In genomic region chr7:44973415-44974130, GRCm38 (mm10) we compare ENCODE assay signal across 9 mouse cellular contexts. TPM values are rescaled to one million over a fixed set of nuclear protein-coding genes. Genes with fewer than 3 reads are reported as not detected.
DNase-seq lines count a peak whose midpoint lies in the region; ATAC-seq and TF ChIP-seq lines count a peak whose summit lies in the region.
"Had no signal": no experiment of that assay in that cellular context is flagged by ENCODE, and none has a peak within 500 bp of the region (broad histone marks: within the 10 kb centered on the region; RNA-seq: fewer than 3 reads in every experiment).

No protein-coding gene starts in this region.

- TF ChIP-seq CTCF in E14TG2a.4 (conservative IDR thresholded peaks at IDR 0.05; ENCODE audit: low read length) = no peak
- TF ChIP-seq CTCF in forebrain, postnatal 0 days (IDR thresholded peaks at IDR 0.05; ENCODE audit: low read depth) = no peak

- H3K4me2 ChIP-seq in forebrain, postnatal 0 days (ENCODE audit: low read depth) = peak overlapping the region; percentile 80
- H3K4me2 ChIP-seq in liver, embryonic 16.5 days (ENCODE audit: low read depth, low read length) = peak overlapping the region; percentile 71

- no peaks in the 10 kb centered on the region for H3K27me3 ChIP-seq in E14TG2a.4 (ENCODE audit: insufficient read depth, low read length)
- no peaks in the 10 kb centered on the region for H3K27me3 ChIP-seq in forebrain, postnatal 0 days (ENCODE audit: insufficient read depth, low read length)
- no peaks in the 10 kb centered on the region for H3K27me3 ChIP-seq in liver, embryonic 16.5 days (ENCODE audit: control insufficient read depth, insufficient read depth, low read depth, low read length)

- peaks cover 58% of the 10 kb centered on the region for H3K36me3 ChIP-seq in E14TG2a.4 (ENCODE audit: insufficient read depth, low read length)
- H3K36me3 ChIP-seq in forebrain, postnatal 0 days (ENCODE audit: insufficient read depth) = peaks cover 26% of the 10 kb centered on the region
- H3K36me3 ChIP-seq in liver, embryonic 16.5 days (ENCODE audit: control insufficient read depth, insufficient read depth) = peaks cover 13% of the 10 kb centered on the region

- H3K4me1 ChIP-seq in E14TG2a.4 (replicated peaks; ENCODE audit: low read depth, low read length) = peaks cover 73% of the 10 kb centered on the region
- H3K4me1 ChIP-seq in forebrain, postnatal 0 days (ENCODE audit: insufficient read depth) = peaks cover 22% of the 10 kb centered on the region; the same call in 1 of the 2 replicates
- H3K4me1 ChIP-seq in liver, embryonic 16.5 days (ENCODE audit: control insufficient read depth, low read depth, low read length) = peaks cover 32% of the 10 kb centered on the region

- no peaks in the 10 kb centered on the region for H3K9me3 ChIP-seq in E14TG2a.4 (ENCODE audit: low read length)
- no peaks in the 10 kb centered on the region for H3K9me3 ChIP-seq in forebrain, postnatal 0 days (ENCODE audit: low read length)
- H3K9me3 ChIP-seq in liver, embryonic 16.5 days (replicated peaks; ENCODE audit: control insufficient read depth, low read length) = no peaks in the 10 kb centered on the region

- 31% methylated on average over 14 of the region's 14 CpGs for WGBS in forebrain, postnatal 0 days
- 50% methylated on average over 14 of the region's 14 CpGs for WGBS in liver, embryonic 16.5 days (ENCODE audit: insufficient replicate concordance)

- H3K4me3 ChIP-seq in E14TG2a.4 (replicated peaks; ENCODE audit: low read length) = peak overlapping the region; percentile 83
- peak overlapping the region; percentile 56 for H3K4me3 ChIP-seq in forebrain, postnatal 0 days (ENCODE audit: low read depth, low read length)
- H3K4me3 ChIP-seq in liver, embryonic 16.5 days (ENCODE audit: low read depth, low read length) = peak overlapping the region; percentile 51

- peak overlapping the region; percentile 93 for H3K27ac ChIP-seq in forebrain, postnatal 0 days (ENCODE audit: low read depth, low read length)
- H3K27ac ChIP-seq in liver, embryonic 16.5 days (ENCODE audit: low read length) = peak overlapping the region; percentile 83

- no peak for ATAC-seq in cerebellum, adult (ENCODE audit: insufficient number of reproducible peaks, low FRiP score, low TSS enrichment)
- no peak for ATAC-seq in forebrain, postnatal 0 days
- no peak for ATAC-seq in liver, embryonic 16.5 days (ENCODE audit: low read depth)
- no peak for ATAC-seq in activated CD4-positive, CD25-positive, alpha-beta regulatory T cell, adult 4 months

- H3K9ac ChIP-seq in forebrain, postnatal 0 days = peak overlapping the region; percentile 77
- H3K9ac ChIP-seq in liver, embryonic 16.5 days (ENCODE audit: low read depth, low read length) = no peak overlapping the region; the same call in 1 of the 2 replicates

- peak; percentile 49 to 60 for DNase-seq in cerebellum, postnatal 10 days
- no peak for DNase-seq in forebrain, postnatal 0 days
- no peak for DNase-seq in layer of hippocampus, adult 11-12 months (ENCODE audit: low spot score)
- no peak for DNase-seq in left cerebral cortex, adult 9 months (ENCODE audit: low spot score in 2 of 2)

RNA-seq across cellular contexts. Expression of gene Cpt1c, which starts 1.1 kb away (rescaled TPM):
- 71.9 and 73.1 TPM in 2 replicates for total RNA-seq in forebrain, postnatal 0 days (2014; rRNA removed)
- polyA plus RNA-seq in forebrain, postnatal 0 days (2015; fragmentation: Nextera tagmentation; extraction: Ambion mirVana) = 34.3 and 49.6 TPM in 2 replicates
- polyA plus RNA-seq in liver, embryonic 16.5 days (2015; fragmentation: Nextera tagmentation; extraction: Ambion mirVana) = 1.8 and 2.1 TPM in 2 replicates
- under 1 TPM; 0.80 to 0.98 TPM for polyA plus RNA-seq in activated CD4-positive, CD25-positive, alpha-beta regulatory T cell, adult 4 months (2017; shearing (Covaris generic))

RNA-seq across cellular contexts. Expression of gene Prmt1, which starts 12.8 kb away (rescaled TPM):
- 208 and 220 TPM in 2 replicates for total RNA-seq in forebrain, postnatal 0 days (2014; rRNA removed)
- 598 and 639 TPM in 2 replicates for polyA plus RNA-seq in forebrain, postnatal 0 days (2015; fragmentation: Nextera tagmentation; extraction: Ambion mirVana)
- 95.6 and 98.6 TPM in 2 replicates for polyA plus RNA-seq in liver, embryonic 16.5 days (2015; fragmentation: Nextera tagmentation; extraction: Ambion mirVana)
- 100 to 1,000 TPM in 1 of 2 experiments, 10 to 100 TPM in 1; 38.0 to 103 TPM for polyA plus RNA-seq in activated CD4-positive, CD25-positive, alpha-beta regulatory T cell, adult 4 months (2017; shearing (Covaris generic))

RNA-seq across cellular contexts. Expression of gene Irf3, which starts 23.9 kb away (rescaled TPM):
- total RNA-seq in forebrain, postnatal 0 days (2014; rRNA removed) = 39.3 and 39.7 TPM in 2 replicates
- polyA plus RNA-seq in forebrain, postnatal 0 days (2015; fragmentation: Nextera tagmentation; extraction: Ambion mirVana) = 23.1 and 24.0 TPM in 2 replicates
- polyA plus RNA-seq in liver, embryonic 16.5 days (2015; fragmentation: Nextera tagmentation; extraction: Ambion mirVana) = 39.8 and 43.2 TPM in 2 replicates
- polyA plus RNA-seq in activated CD4-positive, CD25-positive, alpha-beta regulatory T cell, adult 4 months (2017; shearing (Covaris generic)) = 100 to 1,000 TPM in 1 of 2 experiments, 10 to 100 TPM in 1; 88.9 to 129 TPM

RNA-seq across cellular contexts. Expression of gene Bcl2l12, which starts 24.9 kb away (rescaled TPM):
- 7.5 and 7.9 TPM in 2 replicates for total RNA-seq in forebrain, postnatal 0 days (2014; rRNA removed)
- 7.8 and 8.5 TPM in 2 replicates for polyA plus RNA-seq in forebrain, postnatal 0 days (2015; fragmentation: Nextera tagmentation; extraction: Ambion mirVana)
- polyA plus RNA-seq in liver, embryonic 16.5 days (2015; fragmentation: Nextera tagmentation; extraction: Ambion mirVana) = 11.0 and 12.2 TPM in 2 replicates
- 10 to 100 TPM; 18.4 to 31.8 TPM for polyA plus RNA-seq in activated CD4-positive, CD25-positive, alpha-beta regulatory T cell, adult 4 months (2017; shearing (Covaris generic))

RNA-seq across cellular contexts. Expression of gene Tsks, which starts 30.6 kb away (rescaled TPM):
- total RNA-seq in forebrain, postnatal 0 days (2014; rRNA removed) = not detected in 2 replicates
- polyA plus RNA-seq in forebrain, postnatal 0 days (2015; fragmentation: Nextera tagmentation; extraction: Ambion mirVana) = 0.18 TPM in 1 of 2 replicates, not detected in the other
- 0.12 TPM in 1 of 2 replicates, not detected in the other for polyA plus RNA-seq in liver, embryonic 16.5 days (2015; fragmentation: Nextera tagmentation; extraction: Ambion mirVana)
- polyA plus RNA-seq in activated CD4-positive, CD25-positive, alpha-beta regulatory T cell, adult 4 months (2017; shearing (Covaris generic)) = not detected
- polyA plus RNA-seq: spleen, adult 2 months had no signal

Comparison
In these comparisons a context has a peak if more than half of its experiments do, and no peak if none do; other contexts are left out.
1. DNase-seq: peak in cerebellum, postnatal 10 days (2 of 2); none in forebrain, postnatal 0 days (single experiment), layer of hippocampus, adult 11-12 months (single experiment) and left cerebral cortex, adult 9 months (0 of 2).
2. RNA of gene Cpt1c, which starts 1.1 kb away (polyA plus RNA-seq): 34.3 to 49.6 TPM in forebrain, postnatal 0 days; 1.8 to 2.1 TPM in liver, embryonic 16.5 days and 0.80 to 0.98 TPM in activated CD4-positive, CD25-positive, alpha-beta regulatory T cell, adult 4 months; every median in the first group is over 10 times any median in the second.
3. Peak in every context shown above with its lines, with median percentiles within 50 percentile points of each other: H3K4me3 ChIP-seq.